Mouse (Mus musculus): ENCODE results near the gene Shroom1.

DNA sequence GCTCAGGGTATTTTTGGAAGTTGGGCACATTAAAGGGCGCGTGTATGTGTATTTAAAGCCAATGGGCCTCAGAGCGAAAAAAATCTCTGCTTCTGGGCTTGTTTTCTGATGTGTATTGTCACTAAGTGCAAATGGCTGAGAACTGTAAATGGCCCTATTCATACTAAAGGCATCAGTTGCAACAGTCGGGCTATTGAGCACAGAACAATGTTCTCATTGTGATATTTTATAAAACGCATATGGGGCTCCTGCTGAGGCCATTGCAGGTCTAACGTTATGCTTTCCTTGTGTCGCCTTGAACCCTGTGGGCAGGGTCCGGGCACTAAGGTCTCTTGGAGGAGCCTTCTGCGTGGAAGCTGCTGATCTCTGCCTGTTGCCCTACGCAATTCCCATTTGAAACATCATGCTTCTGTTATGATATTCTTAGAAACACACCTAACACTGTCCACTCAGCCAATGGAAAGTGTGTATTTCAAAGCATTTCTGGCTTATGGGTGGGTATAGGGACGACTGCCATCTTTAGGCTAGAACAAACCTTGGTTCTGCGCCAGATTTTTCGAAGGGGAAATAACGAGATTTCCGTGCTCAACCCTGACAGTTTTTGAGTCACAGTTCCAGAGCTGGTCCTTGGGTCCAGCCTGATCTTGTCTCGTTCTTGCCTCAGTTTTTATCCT lies 12.4 kb downstream of the Shroom1 start:
- TF ChIP-seq CTCF (IDR thresholded peaks at IDR 0.05; ENCODE audit: low read depth) (no peak), EP300 (optimal IDR thresholded peaks at IDR 0.05) (no peak)
